Mouse (Mus musculus): Measurements from ENCODE around the gene Gm7942. TPM values are rescaled to one million over a fixed set of nuclear protein-coding genes. Genes with fewer than 3 reads are reported as not detected.
"Not testable (repeated sequence)": the region's sequence is repeated elsewhere in the genome, so short reads cannot be mapped to it uniquely, and the experiment has no call there.

The Gm7942 gene
- polyA plus RNA-seq (2014; fragmentation: Nextera tagmentation; extraction: Ambion mirVana) = not detected in 2 replicates

DNA sequence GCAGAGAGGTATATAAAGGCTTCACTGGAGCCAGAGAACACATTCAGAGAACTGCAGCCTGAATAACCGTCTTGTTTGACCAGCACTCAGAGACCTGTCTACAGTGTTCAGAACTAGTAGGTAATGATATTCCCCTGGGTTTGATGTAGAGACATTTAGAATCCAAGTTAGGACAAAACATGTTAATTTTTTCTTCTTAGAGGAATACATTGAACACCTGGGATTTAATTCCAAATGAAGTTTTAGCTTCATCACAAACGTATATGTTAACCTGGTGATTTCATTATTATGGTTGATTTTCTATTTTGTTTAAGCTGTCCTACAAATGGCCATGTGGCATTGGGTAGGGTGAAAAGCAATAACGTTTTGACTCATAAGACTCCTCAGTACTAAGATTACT is at the start of gene Gm7942:
TSS of gene Gm7942 (plus strand) at position 301 of the 400 bp plus-strand sequence.
- not testable (repeated sequence) for H3K27me3 ChIP-seq (ENCODE audit: control insufficient read depth, insufficient read depth, low read length); H3K4me1 ChIP-seq (ENCODE audit: control insufficient read depth, insufficient read depth, low read length); ATAC-seq (ENCODE audit: low FRiP score, low TSS enrichment); H3K36me3 ChIP-seq (ENCODE audit: control insufficient read depth, insufficient read depth, low read length); H3K9ac ChIP-seq (replicated peaks; ENCODE audit: low read length); H3K27ac ChIP-seq (replicated peaks; ENCODE audit: low read depth, low read length); H3K4me3 ChIP-seq (replicated peaks; ENCODE audit: low read depth, low read length); H3K4me2 ChIP-seq (ENCODE audit: low read length); H3K9me3 ChIP-seq (ENCODE audit: control insufficient read depth, low read length); DNase-seq
- WGBS = no CpG with 5 or more reads among the region's 3 CpGs

Other genes with a start within 250 kb of the Gm7942 start
- not detected in 2 replicates for gene Gm3183, start 241.5 kb upstream of the Gm7942 start, polyA plus RNA-seq (2014; fragmentation: Nextera tagmentation; extraction: Ambion mirVana)
- not detected in 2 replicates for gene Gm6367, start 118.3 kb upstream of the Gm7942 start, polyA plus RNA-seq (2014; fragmentation: Nextera tagmentation; extraction: Ambion mirVana)
- not detected in 2 replicates for gene Gm16513, start 75.7 kb downstream of the Gm7942 start, polyA plus RNA-seq (2014; fragmentation: Nextera tagmentation; extraction: Ambion mirVana)
- gene Gm10424, start 165.8 kb downstream of the Gm7942 start, polyA plus RNA-seq (2014; fragmentation: Nextera tagmentation; extraction: Ambion mirVana) = not detected in 2 replicates
- gene Gm3259, start 199.0 kb downstream of the Gm7942 start, polyA plus RNA-seq (2014; fragmentation: Nextera tagmentation; extraction: Ambion mirVana) = not detected in 2 replicates

Measured in midbrain, embryonic 14.5 days (tissue).